Mouse (Mus musculus) stomach, embryonic 15.5 days (tissue): ENCODE data around the gene Olfr768. TPM values are rescaled to one million over a fixed set of nuclear protein-coding genes. Genes with fewer than 3 reads are reported as not detected.
"Not testable (repeated sequence)": the region's sequence is repeated elsewhere in the genome, so short reads cannot be mapped to it uniquely, and the experiment has no call there.

Source experiments
- ATAC-seq: fragments of 200-750 bp; cut with Nextera tagmentation; 2 replicates; pipeline ENCODE4 v1.8.0; 2017; ENCODE audit warnings: low read depth, moderate number of reproducible peaks, moderate TSS enrichment; ENCODE audit not compliant: insufficient read depth, low FRiP score
- H3K27ac ChIP-seq: fragments of 300-500 bp; sonication (generic); 2 replicates; pipeline ENCODE4 v1.5.1; 2015; ENCODE audit warnings: mild to moderate bottlenecking, inconsistent platforms
- H3K27me3 ChIP-seq: fragments of 300-500 bp; sonication (generic); replicated peaks from 2 replicates; pipeline ENCODE4 v1.6.1; 2015; ENCODE audit warnings: inconsistent platforms
- H3K36me3 ChIP-seq: fragments of 300-500 bp; sonication (generic); 2 replicates; pipeline ENCODE4 v1.6.1; 2015; ENCODE audit warnings: inconsistent platforms
- H3K4me1 ChIP-seq: fragments of 300-500 bp; sonication (generic); 2 replicates; pipeline ENCODE4 v1.6.1; 2015; ENCODE audit warnings: inconsistent platforms
- H3K4me2 ChIP-seq: fragments of 300-500 bp; sonication (generic); 2 replicates; pipeline ENCODE4 v1.6.1; 2015; ENCODE audit warnings: mild to moderate bottlenecking, inconsistent platforms
- H3K4me3 ChIP-seq: fragments of 300-500 bp; sonication (generic); replicated peaks from 2 replicates; pipeline ENCODE4 v1.5.1; 2015; ENCODE audit warnings: inconsistent platforms
- H3K9ac ChIP-seq: fragments of 300-500 bp; sonication (generic); 2 replicates; pipeline ENCODE4 v1.6.1; 2015; ENCODE audit warnings: inconsistent platforms
- H3K9me3 ChIP-seq: fragments of 300-500 bp; sonication (generic); 2 replicates; pipeline ENCODE4 v1.6.1; 2016; ENCODE audit warnings: inconsistent platforms
- WGBS: fragments of 180-500 bp; shearing (Covaris S2); methylation state at CpG from one replicate; pipeline ENCODE4 v1.1.7; 2015; 5-methylcytosine and 5-hydroxymethylcytosine counted together
- polyA plus RNA-seq: library from polyadenylated mRNA; unstranded; fragments of >200 nt; fragmentation: Nextera tagmentation; extraction: Ambion mirVana; gene quantifications from 2 replicates; pipeline ENCODE4 v1.2.1, GENCODE M21; 2015

Gene Olfr768
- not detected in 2 replicates for polyA plus RNA-seq

- H3K9ac ChIP-seq, result no peak within 1 kb of the TSS
- 69% methylated on average over 1 of the region's 1 CpGs for WGBS
- no peak within 1 kb of the TSS for H3K4me3 ChIP-seq
- H3K4me2 ChIP-seq, result no peak within 1 kb of the TSS
- H3K4me1 ChIP-seq, result no peaks in the 10 kb centered on the region
- no peaks in the 10 kb centered on the region for H3K9me3 ChIP-seq
- no peak for ATAC-seq
- no peak within 1 kb of the TSS for H3K27ac ChIP-seq
- H3K27me3 ChIP-seq, result no peaks in the 10 kb centered on the region
- H3K36me3 ChIP-seq, result no peaks in the 10 kb centered on the region
Observed at GRCm38 (mm10) chr10:129099275-129099674, at the start of gene Olfr768. Olfr768 (minus strand) TSS chr10:129099375.

GRCm38 (mm10) chr10:129138898-129139297, 39.7 kb upstream of the Olfr768 start, which contains the start of gene Olfr770:
Olfr770 (minus strand) TSS chr10:129138998.
- H3K27me3 ChIP-seq, result no peaks in the 10 kb centered on the region
- no peaks in the 10 kb centered on the region for H3K4me1 ChIP-seq
- H3K36me3 ChIP-seq, result no peaks in the 10 kb centered on the region
- no peak for ATAC-seq
- no peak within 1 kb of the TSS for H3K4me3 ChIP-seq
- no peak within 1 kb of the TSS for H3K9ac ChIP-seq
- no peak within 1 kb of the TSS for H3K4me2 ChIP-seq
- H3K9me3 ChIP-seq, result no peaks in the 10 kb centered on the region
- no peak within 1 kb of the TSS for H3K27ac ChIP-seq
- WGBS, result 84% methylated on average over 2 of the region's 2 CpGs

GRCm38 (mm10) chr10:129117761-129118160, 18.6 kb upstream of the Olfr768 start, which contains the start of gene Olfr769:
Olfr769 (minus strand) TSS chr10:129117861.
- whole genome bisulfite sequencing, result 71% methylated on average over 2 of the region's 2 CpGs
- Histone ChIP-seq H3K4me2 (no peak within 1 kb of the TSS), H3K27me3 (no peaks in the 10 kb centered on the region), H3K4me1 (no peaks in the 10 kb centered on the region), H3K9ac (no peak within 1 kb of the TSS), H3K4me3 (no peak within 1 kb of the TSS), H3K36me3 (no peaks in the 10 kb centered on the region), H3K27ac (no peak within 1 kb of the TSS), H3K9me3 (no peaks in the 10 kb centered on the region)
- ATAC-seq, result no peak

- no peak overlapping the region for H3K9ac ChIP-seq
- H3K4me1 ChIP-seq, result no peaks in the 10 kb centered on the region
- no peak overlapping the region for H3K4me2 ChIP-seq
- no peak overlapping the region for H3K4me3 ChIP-seq
- no peaks in the 10 kb centered on the region for H3K9me3 ChIP-seq
- no peaks in the 10 kb centered on the region for H3K27me3 ChIP-seq
- no peak for ATAC-seq
- 87% methylated on average over 3 of the region's 3 CpGs for WGBS
- no peak overlapping the region for H3K27ac ChIP-seq
- H3K36me3 ChIP-seq, result no peaks in the 10 kb centered on the region
Observed at GRCm38 (mm10) chr10:129115146-129115545, 16.0 kb upstream of the Olfr768 start.

GRCm38 (mm10) chr10:129101231-129101630, 2.1 kb upstream of the Olfr768 start:
- no peak for ATAC-seq
- Histone ChIP-seq H3K27ac (no peak overlapping the region), H3K4me1 (no peaks in the 10 kb centered on the region), H3K36me3 (no peaks in the 10 kb centered on the region), H3K27me3 (no peaks in the 10 kb centered on the region), H3K9me3 (no peaks in the 10 kb centered on the region), H3K4me2 (no peak overlapping the region), H3K9ac (no peak overlapping the region), H3K4me3 (no peak overlapping the region)
- WGBS, result 27% methylated on average over 3 of the region's 3 CpGs

GRCm38 (mm10) chr10:129082810-129083209, 16.4 kb downstream of the Olfr768 start, which contains the start of gene Olfr767:
Olfr767 (minus strand) TSS chr10:129082910.
- H3K4me1 ChIP-seq, H3K4me2 ChIP-seq, H3K9me3 ChIP-seq, H3K36me3 ChIP-seq, H3K4me3 ChIP-seq, H3K27ac ChIP-seq, ATAC-seq, H3K9ac ChIP-seq, H3K27me3 ChIP-seq: not testable (repeated sequence)

GRCm38 (mm10) chr10:129068877-129069276, 30.3 kb downstream of the Olfr768 start, which contains the start of gene Olfr766-ps1:
Olfr766-ps1 (minus strand) TSS chr10:129068977.
- Histone ChIP-seq H3K27ac (no peak within 1 kb of the TSS), H3K9me3 (no peaks in the 10 kb centered on the region), H3K4me3 (no peak within 1 kb of the TSS), H3K9ac (no peak within 1 kb of the TSS), H3K4me1 (no peaks in the 10 kb centered on the region), H3K36me3 (no peaks in the 10 kb centered on the region), H3K27me3 (no peaks in the 10 kb centered on the region), H3K4me2 (no peak within 1 kb of the TSS)
- no peak for ATAC-seq
- 88% methylated on average over 2 of the region's 2 CpGs for WGBS

- H3K27me3 ChIP-seq, H3K9me3 ChIP-seq, H3K4me1 ChIP-seq, ATAC-seq, H3K4me3 ChIP-seq, H3K9ac ChIP-seq, H3K36me3 ChIP-seq, H3K4me2 ChIP-seq, H3K27ac ChIP-seq: not testable (repeated sequence)
Observed at GRCm38 (mm10) chr10:129049898-129050297, 49.3 kb downstream of the Olfr768 start, which contains the start of gene Olfr765. Olfr765 (minus strand) TSS chr10:129049998.

Other genes with a start within 250 kb of the Olfr768 start
- 4.4 and 4.7 TPM in 2 replicates for gene Gdf11, start 207.7 kb downstream of the Olfr768 start, polyA plus RNA-seq
- 693 and 758 TPM in 2 replicates for gene Cd63, start 198.4 kb downstream of the Olfr768 start, polyA plus RNA-seq
- gene Rdh5, start 176.5 kb downstream of the Olfr768 start, polyA plus RNA-seq, result 12.9 and 15.0 TPM in 2 replicates
- gene Bloc1s1, start 175.3 kb downstream of the Olfr768 start, polyA plus RNA-seq, result 190 and 208 TPM in 2 replicates
- 5.2 and 5.7 TPM in 2 replicates for gene Itga7, start 165.6 kb downstream of the Olfr768 start, polyA plus RNA-seq
- 2.2 and 2.8 TPM in 2 replicates for gene Mettl7b, start 138.4 kb downstream of the Olfr768 start, polyA plus RNA-seq
- not detected in 2 replicates for gene Olfr9, start 109.9 kb downstream of the Olfr768 start, polyA plus RNA-seq
- not detected in 2 replicates for gene Olfr763, start 88.6 kb downstream of the Olfr768 start, polyA plus RNA-seq
- gene Olfr764-ps1, start 59.5 kb downstream of the Olfr768 start, polyA plus RNA-seq, result not detected in 2 replicates
- gene Olfr765, start 49.4 kb downstream of the Olfr768 start, polyA plus RNA-seq, result not detected in 2 replicates
- not detected in 2 replicates for gene Olfr766-ps1, start 30.4 kb downstream of the Olfr768 start, polyA plus RNA-seq
- gene Olfr767, start 16.5 kb downstream of the Olfr768 start, polyA plus RNA-seq, result not detected in 2 replicates
- not detected in 2 replicates for gene Olfr769, start 18.5 kb upstream of the Olfr768 start, polyA plus RNA-seq
- not detected in 2 replicates for gene Olfr770, start 39.6 kb upstream of the Olfr768 start, polyA plus RNA-seq
- not detected in 2 replicates for gene Olfr771, start 65.4 kb upstream of the Olfr768 start, polyA plus RNA-seq
- gene Olfr772, start 78.5 kb upstream of the Olfr768 start, polyA plus RNA-seq, result not detected in 2 replicates
- gene Olfr773, start 88.0 kb upstream of the Olfr768 start, polyA plus RNA-seq, result not detected in 2 replicates
- gene Olfr774, start 136.8 kb upstream of the Olfr768 start, polyA plus RNA-seq, result not detected in 2 replicates
- not detected in 2 replicates for gene Olfr775, start 149.0 kb upstream of the Olfr768 start, polyA plus RNA-seq
- not detected in 2 replicates for gene Olfr776, start 159.8 kb upstream of the Olfr768 start, polyA plus RNA-seq
- gene Olfr777, start 172.1 kb upstream of the Olfr768 start, polyA plus RNA-seq, result not detected in 2 replicates
- not detected in 2 replicates for gene Olfr780, start 218.7 kb upstream of the Olfr768 start, polyA plus RNA-seq
- gene Olfr781, start 229.5 kb upstream of the Olfr768 start, polyA plus RNA-seq, result not detected in 2 replicates
- not detected in 2 replicates for gene Olfr782, start 249.5 kb upstream of the Olfr768 start, polyA plus RNA-seq